Mouse (Mus musculus) granulocyte monocyte progenitor cell, adult 5-6 weeks (primary cell): ENCODE results near the gene A930009A15Rik. TPM values are rescaled to one million over a fixed set of nuclear protein-coding genes. Genes with fewer than 3 reads are reported as not detected.

ENCODE experiments used
- total RNA-seq, 2 experiments: library from RNA; stranded (forward) in 1 of 2; stranded (reverse) in 1 of 2; fragments of 200-712, 200-1000 nt in 1 of 2; fragments of >200 nt in 1 of 2; fragmentation: Nextera tagmentation in 1 of 2; gene quantifications; 2 replicates each; pipeline ENCODE4 v1.2.3; 2014 to 2017

The A930009A15Rik gene
- total RNA-seq, 2 experiments from 2014 or later = not detected

Other genes starting within 250 kb of the A930009A15Rik start
- gene Tmem19, start 207.5 kb upstream of the A930009A15Rik start, total RNA-seq (2014; fragmentation: Nextera tagmentation) = 13.3 and 15.2 TPM in 2 replicates
- gene Tmem19, start 207.5 kb upstream of the A930009A15Rik start, total RNA-seq (2017) = 13.0 and 23.7 TPM in 2 replicates
- 11.6 and 12.4 TPM in 2 replicates for gene Thap2, start 185.5 kb upstream of the A930009A15Rik start, total RNA-seq (2014; fragmentation: Nextera tagmentation)
- 6.7 and 9.7 TPM in 2 replicates for gene Thap2, start 185.5 kb upstream of the A930009A15Rik start, total RNA-seq (2017)
- gene Zfc3h1, start 185.0 kb upstream of the A930009A15Rik start, total RNA-seq (2014; fragmentation: Nextera tagmentation) = 54.8 and 72.9 TPM in 2 replicates
- 21.4 and 36.5 TPM in 2 replicates for gene Zfc3h1, start 185.0 kb upstream of the A930009A15Rik start, total RNA-seq (2017)
- not detected in 2 replicates for gene Lgr5, start 17.8 kb downstream of the A930009A15Rik start, total RNA-seq (2014; fragmentation: Nextera tagmentation)
- not detected in 2 replicates for gene Lgr5, start 17.8 kb downstream of the A930009A15Rik start, total RNA-seq (2017)
- not detected in 2 replicates for gene Tspan8, start 246.8 kb downstream of the A930009A15Rik start, total RNA-seq (2014; fragmentation: Nextera tagmentation)
- 1.6 TPM in 1 of 2 replicates, not detected in the other for gene Tspan8, start 246.8 kb downstream of the A930009A15Rik start, total RNA-seq (2017)